ENCODE assay signal across 14 mouse cellular contexts in the genomic region with DNA sequence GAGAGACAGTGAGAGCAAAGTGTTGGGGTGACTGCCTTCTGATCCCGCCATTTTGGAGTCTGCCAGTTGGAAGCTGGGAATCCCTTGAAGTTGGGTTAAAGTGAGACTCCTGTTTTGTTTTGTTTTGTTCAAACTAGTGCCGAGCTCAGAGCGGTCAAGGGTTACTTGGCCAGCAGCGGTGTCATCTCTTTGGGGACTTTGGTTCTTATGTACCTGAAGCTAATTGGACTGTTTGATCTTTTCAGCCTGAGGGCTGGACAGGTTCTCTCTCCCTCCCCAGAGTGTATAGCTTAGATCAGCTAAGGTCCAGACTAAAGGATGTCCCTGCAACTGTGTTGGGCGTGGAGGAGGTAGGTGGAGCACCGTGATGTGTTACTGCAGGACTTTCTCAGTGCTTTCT.
"Had no signal": no experiment of that assay in that cellular context is flagged by ENCODE, and none has a peak within 500 bp of the region (broad histone marks: within the 10 kb centered on the region; RNA-seq: fewer than 3 reads in every experiment).

No protein-coding gene starts in this region.

- H3K4me3 ChIP-seq: layer of hippocampus, adult 2 months; limb, embryonic 10.5 days; midbrain, embryonic 10.5 days; myocyte; neural tube, embryonic 15.5 days had no signal

- H3K27ac ChIP-seq: layer of hippocampus, adult 2 months; limb, embryonic 10.5 days; midbrain, embryonic 10.5 days; neural tube, embryonic 15.5 days had no signal

- H3K27me3 ChIP-seq: neural tube, embryonic 15.5 days had no signal

- H3K9me3 ChIP-seq: limb, embryonic 10.5 days; midbrain, embryonic 10.5 days; neural tube, embryonic 15.5 days had no signal

- H3K4me1 ChIP-seq: limb, embryonic 10.5 days; midbrain, embryonic 10.5 days; neural tube, embryonic 15.5 days had no signal

- ATAC-seq: intestine, embryonic 16.5 days had no signal

- H3K36me3 ChIP-seq: limb, embryonic 10.5 days; midbrain, embryonic 10.5 days; neural tube, embryonic 15.5 days had no signal

- H3K4me2 ChIP-seq: lung, embryonic 14.5 days; neural tube, embryonic 15.5 days had no signal

- H3K9ac ChIP-seq: lung, embryonic 14.5 days; neural tube, embryonic 15.5 days had no signal

- DNase-seq: kidney, postnatal 4 days; lung, embryonic 14.5 days; lung, postnatal 10 days; lung, postnatal 4 days; midbrain, embryonic 14.5 days; right cerebral cortex, adult 18-20 months; right cerebral cortex, postnatal 25 days; thymus, postnatal 36 days had no signal
